Mouse (Mus musculus) limb, embryonic 14.5 days (tissue): Measurements from ENCODE around the gene Mgat4e. TPM values are rescaled to one million over a fixed set of nuclear protein-coding genes. Genes with fewer than 3 reads are reported as not detected.

ENCODE experiments used
- ATAC-seq: fragments of 200-750 bp; cut with Nextera tagmentation; 2 replicates; pipeline ENCODE4 v1.8.0; 2017; ENCODE audit warnings: low read depth, moderate number of reproducible peaks, moderate TSS enrichment; ENCODE audit not compliant: low FRiP score
- DNase-seq: peaks from one replicate; pipeline ENCODE4 v3.0.0-alpha.2; 2015; ENCODE audit warnings: low spot score
- H3K27ac ChIP-seq: fragments of 300-500 bp; sonication (generic); replicated peaks from 2 replicates; pipeline ENCODE4 v1.5.1; 2014; ENCODE audit warnings: low read depth, mild to moderate bottlenecking, low read length, moderate library complexity, mixed read lengths
- H3K27me3 ChIP-seq: fragments of 300-500 bp; sonication (generic); 2 replicates; pipeline ENCODE4 v1.6.1; 2014; ENCODE audit warnings: low read length, mixed read lengths; ENCODE audit not compliant: control insufficient read depth, insufficient read depth
- H3K36me3 ChIP-seq: fragments of 300-500 bp; sonication (generic); 2 replicates; pipeline ENCODE4 v1.6.1; 2014; ENCODE audit warnings: mild to moderate bottlenecking, low read length, moderate library complexity, mixed read lengths; ENCODE audit not compliant: control insufficient read depth, insufficient read depth
- H3K4me1 ChIP-seq: fragments of 300-500 bp; sonication (generic); 2 replicates; pipeline ENCODE4 v1.6.1; 2014; ENCODE audit warnings: antibody characterized with exemption, low read length, mixed read lengths; ENCODE audit not compliant: control insufficient read depth, insufficient read depth
- H3K4me2 ChIP-seq: fragments of 300-500 bp; sonication (generic); replicated peaks from 2 replicates; pipeline ENCODE4 v1.6.1; 2014; ENCODE audit warnings: low read depth, mild to moderate bottlenecking, low read length, moderate library complexity; ENCODE audit not compliant: severe bottlenecking
- H3K4me3 ChIP-seq: fragments of 300-500 bp; sonication (generic); replicated peaks from 2 replicates; pipeline ENCODE4 v1.5.1; 2014; ENCODE audit warnings: low read length
- H3K9ac ChIP-seq: fragments of 300-500 bp; sonication (generic); 2 replicates; pipeline ENCODE4 v1.6.1; 2014; ENCODE audit warnings: mild to moderate bottlenecking, low read depth, low read length, moderate library complexity; ENCODE audit not compliant: severe bottlenecking
- H3K9me3 ChIP-seq: fragments of 300-500 bp; sonication (generic); 2 replicates; pipeline ENCODE4 v1.6.1; 2016; ENCODE audit warnings: low read length; ENCODE audit not compliant: control insufficient read depth
- POLR2A ChIP-seq: fragments of 200-500 bp; IDR thresholded peaks from 2 replicates; pipeline ENCODE4 v1.8.0; 2012; ENCODE audit warnings: inconsistent platforms, mild to moderate bottlenecking, moderate library complexity, borderline replicate concordance; ENCODE audit not compliant: insufficient read depth, insufficient read length; ENCODE audit errors: extremely low read depth
- WGBS: fragments of 180-500 bp; shearing (Covaris S2); extraction: QIAGEN DNeasy Blood & Tissue Kit; methylation state at CpG from one replicate; pipeline ENCODE4 v1.1.7; 2014; 5-methylcytosine and 5-hydroxymethylcytosine counted together
- polyA plus RNA-seq, 2 experiments: library from polyadenylated mRNA; depleted of rRNA in 1 of 2; stranded (reverse) in 1 of 2; unstranded in 1 of 2; fragments of >200 nt; fragmentation: Nextera tagmentation in 1 of 2; extraction: Ambion mirVana in 1 of 2; gene quantifications; 2 replicates each; pipeline versions ENCODE4 v1.2.1 to v1.2.3; 2012 to 2014

Mgat4e gene
- polyA plus RNA-seq, 2 experiments, result 0.15 TPM; not detected in 1

DNA sequence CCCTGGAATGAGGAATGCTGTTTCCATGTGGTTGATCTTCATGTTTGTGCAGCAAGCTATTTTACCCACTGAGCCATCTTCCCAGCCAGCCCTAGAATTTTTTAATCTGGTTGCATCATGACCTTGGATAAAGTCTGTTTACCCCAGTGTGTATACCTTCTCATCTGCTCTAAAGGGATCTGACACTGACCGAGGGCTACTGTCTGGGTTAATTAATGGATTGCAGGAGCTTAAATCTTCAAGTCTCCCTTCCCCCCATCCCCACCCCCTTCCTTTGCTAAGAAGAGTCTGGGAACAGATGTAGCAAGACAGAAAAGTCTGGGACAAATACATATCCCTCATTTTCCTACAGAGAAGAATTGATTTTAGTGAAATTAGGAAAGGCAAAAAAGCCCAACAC lies 18.0 kb upstream of the Mgat4e start:
- ATAC-seq (no peak), DNase-seq (no peak)
- peaks cover 24% of the 10 kb centered on the region for H3K4me1 ChIP-seq
- no peak for TF ChIP-seq POLR2A
- no peaks in the 10 kb centered on the region for H3K27me3 ChIP-seq
- no peaks in the 10 kb centered on the region for H3K9me3 ChIP-seq
- H3K36me3 ChIP-seq, result no peaks in the 10 kb centered on the region
- H3K9ac ChIP-seq, result no peak overlapping the region
- no peak overlapping the region for H3K27ac ChIP-seq
- no peak overlapping the region for H3K4me3 ChIP-seq
- 20% methylated on average over 1 of the region's 1 CpGs for WGBS
- no peak overlapping the region for H3K4me2 ChIP-seq

DNA sequence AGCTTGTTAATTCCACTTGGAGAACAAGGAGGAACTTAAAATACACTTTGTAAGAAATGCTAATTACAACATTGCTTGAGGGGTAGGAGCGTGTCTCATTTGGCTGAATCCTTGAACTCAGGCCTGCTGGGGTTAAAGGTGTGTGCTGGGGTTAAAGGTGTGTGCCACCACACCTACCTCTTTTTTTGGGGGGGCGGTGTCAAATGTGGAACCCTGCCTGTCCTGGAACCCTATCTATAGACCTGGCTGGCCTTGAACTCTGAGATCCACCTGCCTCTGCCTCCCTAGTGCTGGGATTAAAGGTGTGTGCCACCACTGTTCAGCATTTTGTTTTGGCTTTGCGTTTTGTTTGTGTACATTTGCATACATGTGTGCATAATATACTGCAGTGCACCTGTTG lies 14.2 kb upstream of the Mgat4e start:
- Histone ChIP-seq H3K36me3 (no peaks in the 10 kb centered on the region), H3K4me1 (peaks cover 29% of the 10 kb centered on the region), H3K27ac (no peak overlapping the region), H3K9me3 (no peaks in the 10 kb centered on the region), H3K4me2 (no peak overlapping the region), H3K9ac (no peak overlapping the region), H3K4me3 (no peak overlapping the region), H3K27me3 (no peaks in the 10 kb centered on the region)
- 91% methylated on average over 3 of the region's 3 CpGs for WGBS
- DNase-seq, result no peak
- no peak for ATAC-seq
- no peak for TF ChIP-seq POLR2A

DNA sequence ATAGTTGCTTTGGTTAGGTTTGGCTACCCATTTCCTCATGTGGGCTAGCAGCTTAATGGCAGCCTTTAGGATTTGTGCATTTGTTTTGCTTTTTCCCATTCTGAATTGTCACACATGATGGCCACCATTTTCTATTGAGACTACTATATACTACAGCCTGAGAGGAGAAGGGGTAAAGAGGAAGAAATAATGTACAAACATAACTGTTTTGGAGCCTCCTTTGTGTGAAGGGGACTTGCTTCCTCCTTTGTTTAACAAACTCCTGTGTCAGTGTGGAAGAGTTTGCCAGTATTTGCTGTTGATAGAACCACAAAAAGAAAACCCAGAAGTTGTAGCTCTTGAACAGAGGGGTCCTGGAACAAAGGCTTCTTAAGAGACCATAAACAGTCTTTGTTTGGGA lies 13.0 kb upstream of the Mgat4e start:
- Histone ChIP-seq H3K9ac (peak overlapping the region; percentile 100), H3K4me1 (peaks cover 29% of the 10 kb centered on the region), H3K27me3 (no peaks in the 10 kb centered on the region), H3K9me3 (no peaks in the 10 kb centered on the region), H3K36me3 (no peaks in the 10 kb centered on the region), H3K27ac (no peak overlapping the region), H3K4me2 (peak overlapping the region; percentile 59), H3K4me3 (peak overlapping the region; percentile 99)
- ATAC-seq (no peak), DNase-seq (no peak)
- no peak for TF ChIP-seq POLR2A

DNA sequence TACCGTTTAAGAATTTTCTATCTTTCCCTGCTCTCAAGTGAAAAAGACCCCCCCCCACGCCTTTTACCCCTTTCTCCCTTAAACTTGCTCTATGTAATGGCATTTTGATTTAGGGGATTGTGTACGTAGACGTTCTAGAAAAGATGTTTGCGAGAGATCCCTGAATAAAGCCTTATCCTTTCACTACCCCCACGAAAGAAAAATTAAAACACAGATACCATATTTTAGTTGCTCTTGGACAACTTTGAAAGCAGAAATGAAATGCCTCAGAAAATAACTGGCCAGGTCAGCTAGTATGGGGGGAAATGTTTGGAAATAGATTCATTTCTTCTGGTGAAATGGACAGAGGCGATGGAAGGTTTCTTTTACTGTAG lies 12.3 kb upstream of the Mgat4e start:
- Histone ChIP-seq H3K9me3 (no peaks in the 10 kb centered on the region), H3K9ac (peak overlapping the region; percentile 100), H3K4me3 (peak overlapping the region; percentile 99), H3K27ac (peak overlapping the region; percentile 96), H3K4me2 (peak overlapping the region; percentile 59), H3K36me3 (no peaks in the 10 kb centered on the region), H3K27me3 (no peaks in the 10 kb centered on the region), H3K4me1 (peaks cover 29% of the 10 kb centered on the region)
- no peak for ATAC-seq
- 7% methylated on average over 7 of the region's 7 CpGs for WGBS
- DNase-seq, result no peak
- no peak for TF ChIP-seq POLR2A

DNA sequence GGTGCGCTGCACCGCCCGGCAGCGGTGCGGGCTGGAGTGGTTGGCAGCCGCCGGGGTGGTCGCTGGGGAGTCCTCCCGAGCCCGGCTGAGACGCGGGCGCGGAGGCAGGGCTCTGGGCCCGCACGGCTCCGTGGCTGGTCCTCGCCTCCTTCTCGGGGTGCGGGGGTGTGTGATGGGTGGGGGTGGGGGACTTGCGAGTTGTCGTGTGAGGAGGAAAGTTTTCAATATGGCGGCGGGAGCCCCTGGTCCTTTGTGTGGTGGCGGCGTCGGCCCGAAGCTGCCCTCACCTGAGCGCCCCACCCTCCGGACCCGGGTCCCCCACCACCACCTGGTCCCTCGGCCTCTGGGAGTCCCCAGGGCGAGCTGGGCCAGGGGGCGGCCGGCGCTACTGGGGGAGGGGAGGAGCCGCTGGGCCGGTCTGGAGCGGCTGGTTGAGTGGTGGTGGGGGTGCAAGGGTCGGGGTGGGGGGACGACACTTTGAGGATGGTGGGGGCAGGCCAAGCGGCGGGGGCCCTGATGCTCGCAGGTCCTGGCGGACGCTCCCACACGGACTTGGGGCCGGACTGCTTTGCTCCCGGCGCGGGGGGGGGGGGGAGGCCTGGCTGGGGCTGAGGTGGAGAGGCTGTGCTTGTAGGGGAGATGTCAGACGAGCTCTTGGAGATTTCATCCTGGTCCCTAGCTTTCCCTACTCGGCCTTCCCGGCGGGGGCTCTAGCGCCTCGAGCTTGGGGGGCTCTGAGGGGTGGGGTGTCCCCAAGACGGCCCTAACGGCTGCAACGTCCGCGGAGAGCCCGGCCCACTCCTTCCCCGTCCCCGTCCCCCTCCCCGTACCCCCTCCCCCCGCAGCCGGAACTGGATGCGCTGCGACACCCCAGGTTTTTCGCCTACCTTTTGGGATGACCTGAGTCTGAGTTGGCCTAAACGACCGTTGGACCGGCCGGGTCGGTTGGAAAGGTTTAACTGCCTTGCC lies 11.6 kb upstream of the Mgat4e start:
- Histone ChIP-seq H3K4me1 (peaks cover 26% of the 10 kb centered on the region), H3K4me2 (peak overlapping the region; percentile 59), H3K36me3 (no peaks in the 10 kb centered on the region), H3K9me3 (no peaks in the 10 kb centered on the region), H3K9ac (peak overlapping the region; percentile 100), H3K27ac (peak overlapping the region; percentile 96), H3K4me3 (peak overlapping the region; percentile 99), H3K27me3 (no peaks in the 10 kb centered on the region)
- under 1% methylated on average over 43 of the region's 76 CpGs for WGBS
- peak; percentile 32 for DNase-seq
- no peak for TF ChIP-seq POLR2A
- no peak for ATAC-seq
